Mouse (Mus musculus) kidney, adult 11 months (tissue): ENCODE measurements around the gene Rnf31.

Experiments used
- DNase-seq: peaks from one replicate; pipeline ENCODE4 v3.0.0; 2022

The Rnf31 gene

GRCm38 (mm10) chr14:55578668-55579269 is 12.7 kb upstream of the Rnf31 start:
- peak; percentile 80 for DNase-seq

- DNase-seq: no peak
Measured at GRCm38 (mm10) chr14:55579511-55580496, 11.7 kb upstream of the Rnf31 start.

DNA sequence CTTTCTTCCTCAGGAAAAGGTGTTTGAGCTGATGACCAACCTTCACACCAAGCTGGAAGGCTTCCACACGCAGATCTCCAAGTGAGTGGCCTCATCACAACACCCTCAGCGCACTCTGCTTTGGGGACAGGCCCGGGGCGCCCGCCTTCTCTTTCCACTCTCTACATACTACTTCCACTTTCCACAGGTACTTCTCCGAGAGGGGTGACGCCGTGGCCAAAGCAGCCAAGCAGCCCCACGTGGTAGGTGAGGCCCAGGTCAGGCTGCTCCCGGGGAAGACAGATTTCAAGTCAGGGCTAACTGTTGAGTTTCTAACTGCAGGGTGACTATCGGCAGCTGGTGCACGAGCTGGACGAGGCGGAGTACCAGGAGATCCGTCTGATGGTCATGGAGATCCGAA is 10.8 kb upstream of the Rnf31 start:
- no peak for DNase-seq

DNA sequence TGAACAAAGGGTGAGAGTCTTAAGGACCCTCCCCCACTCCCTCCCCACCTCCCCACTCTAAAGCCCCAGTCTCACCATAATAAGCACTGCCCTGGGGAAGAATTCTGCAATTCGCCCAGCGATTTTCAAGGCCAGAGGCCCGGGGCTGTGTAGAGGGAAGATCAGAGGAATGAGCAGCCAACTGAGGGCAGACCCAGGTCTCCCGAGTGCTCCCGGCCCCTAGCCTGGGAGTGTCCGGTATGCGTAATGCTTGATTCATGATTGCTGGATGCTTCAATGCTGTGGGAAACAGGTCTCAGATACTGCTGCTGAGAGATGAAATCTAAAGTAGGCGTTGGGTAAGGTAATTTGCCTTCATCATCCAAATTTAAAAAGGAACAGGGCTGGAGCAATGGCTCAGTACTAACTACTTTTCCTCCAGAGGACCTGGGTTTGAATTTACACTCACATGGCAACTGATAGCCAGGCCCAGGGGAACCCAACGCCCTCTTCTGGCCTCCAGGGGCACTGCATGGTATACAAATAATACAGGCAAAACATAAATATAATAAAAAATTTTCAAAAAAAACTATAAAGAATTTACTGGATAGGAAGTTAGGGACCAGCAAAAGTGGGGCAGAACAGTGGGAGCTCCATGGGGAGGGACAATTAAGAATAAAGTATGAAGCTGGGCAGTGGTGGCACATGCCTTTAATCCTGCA is 9.4 kb upstream of the Rnf31 start:
- DNase-seq: no peak

DNA sequence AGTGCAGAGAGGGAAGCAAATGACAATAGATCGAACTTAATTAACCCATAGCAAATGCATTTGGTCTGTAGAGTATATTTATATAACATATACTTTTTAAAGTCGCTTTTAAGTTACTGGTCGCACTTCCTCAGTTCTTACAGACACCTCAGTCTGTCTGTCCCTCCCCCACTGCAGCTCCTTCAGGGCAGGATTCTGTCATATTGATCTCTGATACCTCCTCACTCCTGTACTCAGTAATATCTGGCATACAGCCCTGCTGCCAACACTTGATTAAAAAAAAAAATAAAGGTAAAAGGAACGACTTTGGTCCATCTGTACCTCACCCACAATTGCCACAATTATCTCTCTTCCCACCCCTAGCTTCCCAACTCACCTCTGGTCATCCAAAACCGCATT is 7.2 kb upstream of the Rnf31 start:
- no peak for DNase-seq

GRCm38 (mm10) chr14:55584702-55585565 is 6.6 kb upstream of the Rnf31 start, which contains the start of gene Emc9:
Gene Emc9, minus strand, starts transcription at chr14:55585302.
- peak; percentile 81 for DNase-seq

DNA sequence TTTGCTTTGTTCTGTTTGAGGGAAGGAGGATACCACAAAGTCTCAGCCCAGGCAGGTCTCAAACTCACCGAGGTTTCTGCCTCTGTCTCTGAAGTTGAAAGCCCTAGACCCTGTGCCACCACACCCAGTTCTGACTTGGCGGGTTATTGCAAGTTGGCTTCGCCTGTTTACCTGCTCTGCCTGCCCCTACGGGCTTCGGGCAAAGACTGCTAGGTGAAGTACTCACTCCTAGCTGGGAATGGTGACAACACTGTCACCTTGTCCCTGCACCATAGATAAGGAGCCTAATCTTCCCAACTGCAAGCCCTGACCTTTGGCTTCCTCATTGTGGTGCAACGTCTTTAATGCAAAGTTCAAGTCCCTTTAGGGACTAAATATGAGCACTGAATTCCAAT is 5.9 kb upstream of the Rnf31 start:
- no peak for DNase-seq

DNA sequence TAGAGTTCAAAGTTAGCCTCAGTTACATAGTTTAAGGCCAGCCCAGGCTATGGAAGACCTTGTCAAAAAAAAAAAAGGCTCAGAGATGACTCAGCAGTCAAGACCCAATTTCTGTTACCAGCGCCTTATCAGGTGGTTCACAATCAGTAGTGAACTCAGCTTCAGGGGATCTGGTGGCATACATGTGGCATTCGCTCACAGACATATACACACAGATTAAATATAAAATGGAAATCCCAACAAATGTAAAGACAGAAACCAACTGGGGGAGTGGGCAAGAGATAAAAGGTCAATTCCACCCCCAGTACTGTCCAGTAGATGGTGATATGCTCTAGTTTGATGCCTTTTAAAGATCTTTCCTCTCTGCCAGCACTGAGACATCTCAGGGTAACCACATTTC is 5.4 kb upstream of the Rnf31 start:
- no peak for DNase-seq

GRCm38 (mm10) chr14:55589271-55589670 is 2.2 kb upstream of the Rnf31 start:
- no peak for DNase-seq

DNA sequence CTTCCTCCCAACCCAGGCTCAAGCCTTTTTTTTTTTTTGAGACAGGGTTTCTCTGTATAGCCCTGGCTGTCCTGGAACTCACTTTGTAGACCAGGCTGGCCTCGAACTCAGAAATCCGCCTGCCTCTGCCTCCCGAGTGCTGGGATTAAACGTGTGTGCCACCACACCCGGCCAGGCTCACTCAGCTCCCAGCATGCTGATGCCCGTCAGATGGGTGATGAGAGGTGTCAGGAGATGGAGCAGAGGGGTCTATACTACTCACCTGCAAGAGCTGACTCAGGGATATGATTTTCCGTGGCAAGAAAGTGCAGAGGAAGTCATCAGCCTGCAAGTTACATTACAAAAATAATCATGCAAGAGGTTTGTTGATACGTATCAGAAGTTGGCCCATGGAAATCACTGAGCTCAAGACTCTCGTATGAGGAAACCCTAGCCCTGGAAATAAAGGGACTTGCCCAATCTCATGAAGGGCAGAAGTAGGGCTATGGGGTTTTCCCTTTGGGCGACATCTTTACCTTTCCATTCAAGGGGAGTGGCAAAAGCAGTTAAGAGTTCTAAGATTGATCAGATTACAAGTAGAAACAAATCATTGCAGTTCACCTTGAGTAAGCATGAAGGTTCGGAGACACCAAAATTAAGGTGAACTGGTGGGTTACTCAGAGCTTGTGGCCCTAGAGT is 1.6 kb upstream of the Rnf31 start:
- DNase-seq: no peak

GRCm38 (mm10) chr14:55590748-55591330 is 669 bp upstream of the Rnf31 start, which contains the start of gene Psme2:
Gene Psme2, minus strand, starts transcription at chr14:55591113.
- peak; percentile 98 for DNase-seq

DNA sequence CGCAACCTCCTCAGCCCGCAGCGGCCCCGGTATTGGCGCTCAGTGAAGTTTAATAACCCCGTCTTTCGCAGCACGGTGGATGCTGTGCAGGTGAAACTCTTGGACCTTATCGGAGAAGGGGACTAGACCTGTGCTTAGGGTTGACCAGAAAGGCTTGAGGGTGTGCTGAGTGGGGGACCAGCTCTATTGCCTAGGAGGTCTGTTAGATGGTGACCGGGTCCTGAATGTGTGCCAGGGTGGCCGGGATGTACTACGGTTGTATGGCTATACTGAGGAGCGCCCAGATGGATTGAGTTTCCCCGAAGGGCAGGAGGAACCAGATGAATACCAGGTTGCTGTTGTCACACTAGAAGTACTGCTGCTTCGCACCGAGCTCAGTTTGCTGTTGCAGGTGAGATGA is 718 bp downstream of the Rnf31 start:
- DNase-seq: no peak

- DNase-seq: no peak
Measured at GRCm38 (mm10) chr14:55596036-55596690, 4.7 kb downstream of the Rnf31 start.

DNA sequence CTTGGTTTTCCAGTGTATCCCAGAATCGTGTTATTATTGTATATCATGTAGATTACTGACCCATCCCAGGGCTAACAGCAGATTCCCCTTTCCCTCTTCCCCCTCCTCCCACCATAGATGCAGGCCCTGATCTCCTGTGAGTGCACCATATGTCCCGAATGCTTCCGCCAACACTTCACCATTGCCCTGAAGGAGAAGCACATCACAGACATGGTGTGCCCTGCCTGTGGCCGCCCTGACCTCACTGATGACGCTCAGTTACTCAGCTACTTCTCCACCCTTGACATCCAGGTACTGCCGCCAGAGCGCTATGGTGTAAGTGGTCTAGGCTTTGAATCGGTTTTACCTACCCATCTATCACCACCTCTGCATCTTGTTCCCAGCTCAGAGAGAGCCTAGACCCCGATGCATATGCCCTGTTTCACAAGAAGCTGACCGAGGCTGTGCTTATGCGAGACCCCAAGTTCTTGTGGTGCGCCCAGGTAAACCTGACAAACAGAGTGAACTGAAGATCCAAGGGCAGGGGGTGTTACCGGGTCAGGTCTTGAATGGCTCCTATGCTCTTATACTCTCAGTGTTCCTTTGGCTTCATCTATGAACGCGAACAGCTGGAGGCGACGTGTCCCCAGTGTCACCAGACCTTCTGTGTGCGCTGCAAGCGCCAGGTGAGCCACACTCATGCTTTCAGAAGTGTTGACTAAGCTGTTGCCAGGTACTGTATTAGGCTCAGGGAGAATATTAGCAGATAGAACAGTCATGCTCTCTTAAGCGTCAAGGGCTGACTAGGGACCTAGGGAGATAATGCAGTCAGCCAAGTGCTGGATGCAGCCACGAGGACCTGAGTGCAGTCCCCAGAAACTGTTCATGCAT is 7.2 kb downstream of the Rnf31 start:
- no peak for DNase-seq

- DNase-seq: no peak
Measured at GRCm38 (mm10) chr14:55603271-55603632, 11.7 kb downstream of the Rnf31 start, which contains the start of gene Irf9. Gene Irf9, plus strand, starts transcription at chr14:55603571.

GRCm38 (mm10) chr14:55603633-55604576 is 12.4 kb downstream of the Rnf31 start:
- DNase-seq: peak; percentile 96

DNA sequence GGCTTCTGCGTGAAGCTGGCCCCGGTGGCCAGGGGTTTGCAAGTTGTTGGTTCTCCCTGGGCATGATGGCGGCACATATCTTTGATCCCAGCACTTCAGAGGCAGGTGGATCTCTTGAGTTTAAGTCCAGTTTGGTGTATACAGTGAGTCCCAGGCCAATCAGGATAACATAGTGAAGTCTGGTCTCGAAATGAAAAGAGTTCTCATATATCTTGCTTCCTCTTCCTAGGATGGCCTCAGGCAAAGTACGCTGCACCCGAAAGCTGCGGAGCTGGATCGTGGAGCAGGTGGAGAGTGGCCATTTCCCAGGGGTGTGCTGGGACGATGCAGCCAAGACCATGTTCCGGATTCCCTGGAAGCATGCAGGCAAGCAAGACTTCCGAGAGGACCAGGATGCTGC is 13.3 kb downstream of the Rnf31 start:
- no peak for DNase-seq

- no peak for DNase-seq
Measured at GRCm38 (mm10) chr14:55605743-55606459, 14.4 kb downstream of the Rnf31 start.
